32 mouse cellular contexts compared by ENCODE assay signal in genomic region chr17:12256142-12256541, GRCm38 (mm10).
"Had no signal": no experiment of that assay in that cellular context is flagged by ENCODE, and none has a peak within 500 bp of the region (broad histone marks: within the 10 kb centered on the region; RNA-seq: fewer than 3 reads in every experiment).

No protein-coding gene starts in this region.

- H3K9me3 ChIP-seq: limb, embryonic 15.5 days; liver, embryonic 15.5 days; lung, embryonic 15.5 days; midbrain, embryonic 15.5 days had no signal

- H3K9ac ChIP-seq: limb, embryonic 12.5 days; limb, embryonic 13.5 days; limb, embryonic 15.5 days; liver, embryonic 12.5 days; liver, embryonic 13.5 days; liver, embryonic 14.5 days; liver, embryonic 15.5 days; liver, postnatal 0 days; lung, embryonic 14.5 days; lung, embryonic 15.5 days; midbrain, embryonic 12.5 days; midbrain, embryonic 13.5 days; midbrain, embryonic 15.5 days; neural tube, embryonic 12.5 days had no signal

- H3K27ac ChIP-seq: limb, embryonic 10.5 days; limb, embryonic 12.5 days; limb, embryonic 13.5 days; limb, embryonic 15.5 days; liver, embryonic 12.5 days; liver, embryonic 13.5 days; liver, embryonic 14.5 days; liver, embryonic 15.5 days; lung, embryonic 15.5 days; macrophage; midbrain, embryonic 10.5 days; midbrain, embryonic 12.5 days; midbrain, embryonic 13.5 days; midbrain, embryonic 15.5 days; neural tube, embryonic 12.5 days had no signal

- ATAC-seq: liver, embryonic 12.5 days; liver, postnatal 0 days; lung, postnatal 0 days; midbrain, embryonic 13.5 days; midbrain, embryonic 15.5 days; midbrain, embryonic 16.5 days had no signal

- DNase-seq: left cerebral cortex, postnatal 4 days; liver; liver, embryonic 13.5 days; liver, postnatal 0 days; lung, adult 18-20 months; lung, adult 2 months; lung, embryonic 14.5 days; lung, postnatal 10 days; lung, postnatal 14 days; lung, postnatal 36 days; lung, postnatal 4 days; midbrain, embryonic 14.5 days had no signal

- H3K4me1 ChIP-seq: limb, embryonic 10.5 days; limb, embryonic 12.5 days; limb, embryonic 13.5 days; limb, embryonic 15.5 days; liver, embryonic 12.5 days; liver, embryonic 13.5 days; liver, embryonic 15.5 days; lung, embryonic 15.5 days; megakaryocyte, embryonic 14.5 days; midbrain, embryonic 10.5 days; midbrain, embryonic 12.5 days; midbrain, embryonic 13.5 days; midbrain, embryonic 15.5 days; neural tube, embryonic 12.5 days had no signal

- H3K27me3 ChIP-seq: limb, embryonic 12.5 days; limb, embryonic 13.5 days; limb, embryonic 15.5 days; liver, embryonic 12.5 days; liver, embryonic 13.5 days; liver, embryonic 15.5 days; lung, embryonic 15.5 days; megakaryocyte, embryonic 14.5 days; midbrain, embryonic 12.5 days; midbrain, embryonic 13.5 days; midbrain, embryonic 15.5 days; neural tube, embryonic 12.5 days had no signal

- H3K4me2 ChIP-seq: limb, embryonic 12.5 days; limb, embryonic 13.5 days; limb, embryonic 15.5 days; liver, embryonic 11.5 days; liver, embryonic 12.5 days; liver, embryonic 13.5 days; liver, embryonic 15.5 days; lung, embryonic 14.5 days; lung, embryonic 15.5 days; midbrain, embryonic 11.5 days; midbrain, embryonic 12.5 days; midbrain, embryonic 13.5 days; midbrain, embryonic 15.5 days; neural tube, embryonic 12.5 days had no signal

- H3K4me3 ChIP-seq: limb, embryonic 10.5 days; limb, embryonic 12.5 days; limb, embryonic 13.5 days; limb, embryonic 15.5 days; liver, embryonic 12.5 days; liver, embryonic 13.5 days; liver, embryonic 15.5 days; lung, embryonic 15.5 days; megakaryocyte, embryonic 14.5 days; midbrain, embryonic 10.5 days; midbrain, embryonic 12.5 days; midbrain, embryonic 13.5 days; midbrain, embryonic 15.5 days; myocyte; neural tube, embryonic 12.5 days had no signal
